Mouse (Mus musculus) bone marrow macrophage, adult 2 months (primary cell): Measurements from ENCODE around the gene Fbxw8.

Experiments used
- CTCF ChIP-seq: IDR thresholded peaks from 2 replicates; pipeline ENCODE4 v1.5.1; 2012; ENCODE audit warnings: low read depth, mild to moderate bottlenecking, low read length, moderate library complexity
- POLR2A ChIP-seq: IDR thresholded peaks from 2 replicates; pipeline ENCODE4 v1.6.1; 2012; ENCODE audit warnings: mild to moderate bottlenecking, low read depth, low read length, borderline replicate concordance

- TF ChIP-seq CTCF (no peak), POLR2A (no peak)
These were observed 31.8 kb upstream of the Fbxw8 start for GRCm38 (mm10) chr5:118186903-118187633.
